Mouse (Mus musculus) forebrain, postnatal 0 days (tissue): ENCODE data around the gene Diexf. TPM values are rescaled to one million over a fixed set of nuclear protein-coding genes. Genes with fewer than 3 reads are reported as not detected.
A peak's percentile ranks its signal among the peaks of the same experiment; 100 is the strongest.

Experiments used
- ATAC-seq: fragments of 200-750 bp; cut with Nextera tagmentation; 2 replicates; pipeline ENCODE4 v1.8.0; 2017; ENCODE audit warnings: mild to moderate bottlenecking, moderate library complexity
- DNase-seq: peaks from one replicate; pipeline ENCODE4 v3.0.0-alpha.2; 2015
- H3K27ac ChIP-seq: fragments of 300-500 bp; sonication (generic); 2 replicates; pipeline ENCODE4 v1.5.1; 2014; ENCODE audit warnings: low read depth, mild to moderate bottlenecking, antibody characterized with exemption, low read length, moderate library complexity, mixed read lengths
- H3K27me3 ChIP-seq: fragments of 300-500 bp; sonication (generic); 2 replicates; pipeline ENCODE4 v1.6.1; 2014; ENCODE audit warnings: mild to moderate bottlenecking, low read length, mixed read lengths; ENCODE audit not compliant: insufficient read depth
- H3K36me3 ChIP-seq: fragments of 300-500 bp; sonication (generic); 2 replicates; pipeline ENCODE4 v1.6.1; 2014; ENCODE audit warnings: mild to moderate bottlenecking, moderate library complexity; ENCODE audit not compliant: insufficient read depth
- H3K4me1 ChIP-seq: fragments of 300-500 bp; sonication (generic); 2 replicates; pipeline ENCODE4 v1.6.1; 2014; ENCODE audit warnings: antibody characterized with exemption; ENCODE audit not compliant: insufficient read depth
- H3K4me2 ChIP-seq: fragments of 300-500 bp; sonication (generic); 2 replicates; pipeline ENCODE4 v1.6.1; 2014; ENCODE audit warnings: low read depth, mild to moderate bottlenecking, moderate library complexity
- H3K4me3 ChIP-seq: fragments of 300-500 bp; sonication (generic); 2 replicates; pipeline ENCODE4 v1.5.1; 2014; ENCODE audit warnings: low read depth, low read length, mixed read lengths
- H3K9ac ChIP-seq: fragments of 300-500 bp; sonication (generic); 2 replicates; pipeline ENCODE4 v1.6.1; 2014; ENCODE audit warnings: mild to moderate bottlenecking
- H3K9me3 ChIP-seq: fragments of 300-500 bp; sonication (generic); 2 replicates; pipeline ENCODE4 v1.6.1; 2016; ENCODE audit warnings: low read length
- CTCF ChIP-seq: sonication (generic); IDR thresholded peaks from 2 replicates; pipeline ENCODE4 v1.5.1; 2016; ENCODE audit warnings: antibody characterized with exemption, control low read depth, low read depth
- WGBS: fragments of 180-500 bp; shearing (Covaris S2); extraction: QIAGEN DNeasy Blood & Tissue Kit; methylation state at CpG from one replicate; pipeline ENCODE4 v1.1.7; 2014; 5-methylcytosine and 5-hydroxymethylcytosine counted together
- polyA plus RNA-seq: library from polyadenylated mRNA; unstranded; fragments of >200 nt; fragmentation: Nextera tagmentation; extraction: Ambion mirVana; gene quantifications from 2 replicates; pipeline ENCODE4 v1.2.1, GENCODE M21; 2015
- total RNA-seq: library from RNA; depleted of rRNA; stranded (reverse); fragments of >200 nt; gene quantifications from 2 replicates; pipeline ENCODE4 v1.2.3, GENCODE M21; 2014

Diexf gene
- total and polyA plus RNA-seq, 2 experiments from 2014 or later = 6.2 to 18.6 TPM

DNA sequence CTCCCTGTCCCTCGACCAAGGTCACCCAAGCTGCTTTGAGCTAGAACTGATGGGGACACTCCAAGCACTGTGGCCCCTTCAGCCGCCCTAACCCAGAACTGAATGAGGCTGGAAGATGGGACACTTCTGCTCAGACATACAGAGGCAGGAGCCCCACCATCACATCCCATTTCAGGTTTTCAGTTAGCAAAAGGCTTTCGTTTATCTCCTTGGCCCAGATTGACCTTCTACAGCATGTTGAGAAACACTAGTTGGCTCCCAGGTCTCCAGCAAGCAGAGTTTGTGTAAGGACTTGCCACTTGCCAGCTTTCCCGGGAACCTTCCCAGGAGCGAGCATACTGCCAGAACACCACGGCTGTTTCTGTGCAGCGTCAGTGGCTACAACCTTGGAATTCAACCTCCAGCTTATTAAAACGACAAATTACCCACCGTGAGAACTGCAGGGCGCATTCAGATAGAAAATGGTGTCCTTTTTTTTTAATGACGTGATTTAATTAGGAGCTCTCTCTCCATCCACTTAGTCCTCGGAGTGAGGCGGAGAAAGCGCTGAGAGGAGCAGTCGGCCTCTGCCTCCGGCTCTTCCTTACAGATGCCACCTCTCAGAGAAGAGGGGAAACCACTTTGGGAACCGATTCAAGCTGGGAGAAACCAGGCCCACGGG is 39.7 kb downstream of the Diexf start:
- peak; percentile 62 for ATAC-seq
- no peak overlapping the region for H3K27ac ChIP-seq
- no peak overlapping the region for H3K4me2 ChIP-seq
- 23% methylated on average over 18 of the region's 18 CpGs for WGBS
- DNase-seq = peak; percentile 75
- 0 out of 2 replicates have a peak, but pooled peaks cover 5% of the 10 kb centered on the region for H3K4me1 ChIP-seq
- H3K4me3 ChIP-seq = no peak overlapping the region
- no peaks in the 10 kb centered on the region for H3K27me3 ChIP-seq
- 0 out of 2 replicates have a peak overlapping the region, but pooled peaks have one; percentile 14 for H3K9ac ChIP-seq
- TF ChIP-seq CTCF = no peak
- no peaks in the 10 kb centered on the region for H3K9me3 ChIP-seq
- H3K36me3 ChIP-seq = no peaks in the 10 kb centered on the region

DNA sequence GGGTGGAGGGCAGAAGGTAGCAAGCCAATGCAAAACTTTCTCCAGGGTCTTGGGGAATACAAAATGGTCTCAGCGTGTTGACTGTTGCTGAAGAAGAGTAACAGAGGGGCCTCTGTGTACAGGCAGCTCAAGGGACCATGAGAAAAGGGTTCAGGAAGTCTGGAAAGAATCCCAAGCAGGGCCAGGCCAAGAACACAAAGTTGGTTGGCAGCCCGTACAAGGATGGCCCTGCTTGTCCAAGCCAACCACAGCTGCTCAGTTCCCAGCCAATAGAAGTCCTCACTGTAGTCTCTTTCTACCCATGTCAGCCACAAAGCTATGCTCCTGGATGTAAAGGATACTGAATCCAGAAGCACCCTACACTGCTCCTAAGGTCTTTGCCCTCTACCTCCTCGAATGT is 40.4 kb downstream of the Diexf start:
- ATAC-seq = peak; percentile 36; the same call in 1 of the 2 replicates
- no peaks in the 10 kb centered on the region for H3K27me3 ChIP-seq
- no peak overlapping the region for H3K9ac ChIP-seq
- TF ChIP-seq CTCF = no peak
- no peak overlapping the region for H3K4me2 ChIP-seq
- 63% methylated on average over 3 of the region's 3 CpGs for WGBS
- H3K4me3 ChIP-seq = no peak overlapping the region
- H3K27ac ChIP-seq = no peak overlapping the region
- no peaks in the 10 kb centered on the region for H3K36me3 ChIP-seq
- H3K4me1 ChIP-seq = 0 out of 2 replicates have a peak, but pooled peaks cover 5% of the 10 kb centered on the region
- no peaks in the 10 kb centered on the region for H3K9me3 ChIP-seq
- no peak for DNase-seq

DNA sequence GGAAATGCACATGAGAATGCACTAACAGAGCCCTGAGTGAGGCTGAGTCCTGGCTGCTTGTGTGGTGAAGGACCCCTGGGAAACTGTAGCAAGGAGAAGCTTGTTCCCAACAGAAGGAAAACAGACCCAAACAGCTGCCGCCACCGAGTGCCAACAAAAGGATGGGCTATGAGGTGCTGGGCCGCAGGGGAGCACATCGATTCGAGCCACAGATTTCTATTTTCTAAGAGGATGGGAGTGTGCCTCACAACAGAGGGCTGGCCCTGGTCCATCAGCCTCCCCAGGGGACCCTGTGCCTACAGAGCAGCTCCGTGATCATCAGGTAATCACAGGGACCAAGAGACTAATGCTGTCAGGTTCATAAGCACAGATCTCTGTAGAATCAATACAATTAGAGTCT is 40.9 kb downstream of the Diexf start:
- 72% methylated on average over 6 of the region's 6 CpGs for WGBS
- Histone ChIP-seq H3K4me1 (0 out of 2 replicates have a peak, but pooled peaks cover 5% of the 10 kb centered on the region), H3K4me3 (no peak overlapping the region), H3K36me3 (no peaks in the 10 kb centered on the region), H3K4me2 (no peak overlapping the region), H3K27me3 (no peaks in the 10 kb centered on the region), H3K27ac (no peak overlapping the region), H3K9ac (no peak overlapping the region), H3K9me3 (no peaks in the 10 kb centered on the region)
- no peak for ATAC-seq
- DNase-seq = no peak
- TF ChIP-seq CTCF = no peak

DNA sequence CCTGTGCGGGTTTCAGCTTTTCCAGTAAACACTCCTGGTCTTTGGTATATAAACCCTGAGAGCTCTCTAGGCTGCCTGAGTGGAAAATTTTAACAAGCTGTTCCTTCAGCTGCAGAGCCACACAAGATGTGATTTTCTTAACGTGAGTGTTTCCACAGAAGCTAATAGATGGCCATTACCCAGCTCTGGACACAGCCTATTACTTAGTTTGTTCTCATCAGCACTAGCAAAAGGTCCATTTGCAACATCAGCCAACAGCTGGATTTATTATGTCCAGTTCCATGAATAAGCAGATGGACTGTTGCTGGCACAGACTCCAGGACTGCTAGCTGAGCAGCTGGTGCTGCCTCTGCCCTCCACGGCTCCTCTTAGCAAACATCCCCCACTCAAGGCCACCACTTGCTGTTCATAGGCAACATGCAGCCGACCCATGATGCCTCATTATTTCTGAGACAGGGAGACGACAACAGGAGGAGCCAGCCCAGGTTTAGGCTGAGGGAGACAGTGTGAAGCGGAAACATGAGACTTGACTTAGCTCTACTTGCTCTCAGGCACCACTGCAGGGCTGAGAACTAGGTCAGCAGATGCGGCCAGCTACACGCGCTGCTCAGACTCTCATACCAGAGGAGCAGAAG is 43.1 kb downstream of the Diexf start:
- no peaks in the 10 kb centered on the region for H3K27me3 ChIP-seq
- no peak for TF ChIP-seq CTCF
- no peak overlapping the region for H3K9ac ChIP-seq
- H3K4me1 ChIP-seq = 0 out of 2 replicates have a peak, but pooled peaks cover 8% of the 10 kb centered on the region
- H3K4me2 ChIP-seq = no peak overlapping the region
- DNase-seq (no peak), ATAC-seq (0 out of 2 replicates have a peak, but pooled peaks have one; percentile 6)
- no peak overlapping the region for H3K4me3 ChIP-seq
- 0 out of 2 replicates have a peak overlapping the region, but pooled peaks have one; percentile 15 for H3K27ac ChIP-seq
- no peaks in the 10 kb centered on the region for H3K36me3 ChIP-seq
- WGBS = 52% methylated on average over 9 of the region's 9 CpGs
- no peaks in the 10 kb centered on the region for H3K9me3 ChIP-seq

- 0 out of 2 replicates have a peak, but pooled peaks cover 8% of the 10 kb centered on the region for H3K4me1 ChIP-seq
- no peaks in the 10 kb centered on the region for H3K36me3 ChIP-seq
- H3K9ac ChIP-seq = no peak overlapping the region
- H3K4me2 ChIP-seq = no peak overlapping the region
- H3K27ac ChIP-seq = 0 out of 2 replicates have a peak overlapping the region, but pooled peaks have one; percentile 15
- WGBS = 73% methylated on average over 4 of the region's 4 CpGs
- ATAC-seq = no peak
- no peak for DNase-seq
- H3K27me3 ChIP-seq = no peaks in the 10 kb centered on the region
- no peak overlapping the region for H3K4me3 ChIP-seq
- no peaks in the 10 kb centered on the region for H3K9me3 ChIP-seq
- TF ChIP-seq CTCF = no peak
Observed at GRCm38 (mm10) chr1:193086111-193086841, 43.8 kb downstream of the Diexf start.

GRCm38 (mm10) chr1:193085541-193086020 is 44.5 kb downstream of the Diexf start:
- no peak overlapping the region for H3K4me2 ChIP-seq
- DNase-seq = no peak
- no peak overlapping the region for H3K27ac ChIP-seq
- TF ChIP-seq CTCF = no peak
- 0 out of 2 replicates have a peak, but pooled peaks cover 8% of the 10 kb centered on the region for H3K4me1 ChIP-seq
- ATAC-seq = no peak
- H3K27me3 ChIP-seq = no peaks in the 10 kb centered on the region
- no peaks in the 10 kb centered on the region for H3K36me3 ChIP-seq
- 70% methylated on average over 5 of the region's 5 CpGs for WGBS
- H3K4me3 ChIP-seq = no peak overlapping the region
- H3K9ac ChIP-seq = no peak overlapping the region
- H3K9me3 ChIP-seq = no peaks in the 10 kb centered on the region
